Mouse (Mus musculus) forebrain, embryonic 16.5 days (tissue): ENCODE measurements around the gene Ctnnd2. TPM values are rescaled to one million over a fixed set of nuclear protein-coding genes. Genes with fewer than 3 reads are reported as not detected.

ENCODE experiments used
- ATAC-seq: fragments of 200-750 bp; cut with Nextera tagmentation; 2 replicates; pipeline ENCODE4 v1.8.0; 2017; ENCODE audit warnings: mild to moderate bottlenecking, moderate library complexity
- H3K27ac ChIP-seq: fragments of 300-500 bp; sonication (generic); 2 replicates; pipeline ENCODE4 v1.5.1; 2014; ENCODE audit warnings: low read length, control low read depth
- H3K27me3 ChIP-seq: fragments of 300-500 bp; sonication (generic); replicated peaks from 2 replicates; pipeline ENCODE4 v1.6.1; 2014; ENCODE audit warnings: low read length; ENCODE audit not compliant: control insufficient read depth, insufficient read depth
- H3K36me3 ChIP-seq: fragments of 300-500 bp; sonication (generic); 2 replicates; pipeline ENCODE4 v1.6.1; 2014; ENCODE audit not compliant: control insufficient read depth, insufficient read depth
- H3K4me1 ChIP-seq: fragments of 300-500 bp; sonication (generic); replicated peaks from 2 replicates; pipeline ENCODE4 v1.6.1; 2014; ENCODE audit warnings: low read length; ENCODE audit not compliant: control insufficient read depth, insufficient read depth
- H3K4me2 ChIP-seq: fragments of 300-500 bp; sonication (generic); 2 replicates; pipeline ENCODE4 v1.6.1; 2014; ENCODE audit warnings: mild to moderate bottlenecking, low read length, control low read depth
- H3K4me3 ChIP-seq: fragments of 300-500 bp; sonication (generic); replicated peaks from 2 replicates; pipeline ENCODE4 v1.5.1; 2014; ENCODE audit warnings: mild to moderate bottlenecking, low read length, control low read depth
- H3K9ac ChIP-seq: fragments of 300-500 bp; sonication (generic); replicated peaks from 2 replicates; pipeline ENCODE4 v1.6.1; 2014; ENCODE audit warnings: low read depth, low read length, control low read depth
- H3K9me3 ChIP-seq: fragments of 300-500 bp; sonication (generic); 2 replicates; pipeline ENCODE4 v1.6.1; 2016; ENCODE audit warnings: low read length; ENCODE audit not compliant: control insufficient read depth
- WGBS: fragments of 180-500 bp; shearing (Covaris S2); extraction: QIAGEN DNeasy Blood & Tissue Kit; methylation state at CpG from one replicate; pipeline ENCODE4 v1.1.7; 2014; 5-methylcytosine and 5-hydroxymethylcytosine counted together
- polyA plus RNA-seq: library from polyadenylated mRNA; unstranded; fragments of >200 nt; fragmentation: Nextera tagmentation; extraction: Ambion mirVana; gene quantifications from 2 replicates; pipeline ENCODE4 v1.2.1, GENCODE M21; 2015

Ctnnd2 gene
- polyA plus RNA-seq, 1 experiment from 2014 or later: 82.7 TPM

- Histone ChIP-seq H3K9ac (no peak overlapping the region), H3K4me1 (peaks cover 2% of the 10 kb centered on the region; the same call in 1 of the 2 replicates), H3K36me3 (no peaks in the 10 kb centered on the region), H3K27ac (peak overlapping the region; percentile 37; the same call in 1 of the 2 replicates), H3K4me2 (no peak overlapping the region), H3K9me3 (no peaks in the 10 kb centered on the region), H3K27me3 (no peaks in the 10 kb centered on the region), H3K4me3 (no peak overlapping the region)
- WGBS: 55% methylated on average over 2 of the region's 2 CpGs
- ATAC-seq: peak; percentile 64; the same call in 1 of the 2 replicates
Measured at GRCm38 (mm10) chr15:30719226-30719625, 546.8 kb downstream of the Ctnnd2 start.

GRCm38 (mm10) chr15:30721098-30721497 is 548.7 kb downstream of the Ctnnd2 start:
- peak; percentile 39; the same call in 1 of the 2 replicates for ATAC-seq
- WGBS: 10% methylated on average over 2 of the region's 2 CpGs
- no peak overlapping the region for H3K9ac ChIP-seq
- peaks cover 4% of the 10 kb centered on the region for H3K4me1 ChIP-seq
- no peak overlapping the region for H3K4me2 ChIP-seq
- no peaks in the 10 kb centered on the region for H3K36me3 ChIP-seq
- no peak overlapping the region for H3K27ac ChIP-seq
- no peaks in the 10 kb centered on the region for H3K27me3 ChIP-seq
- H3K4me3 ChIP-seq: no peak overlapping the region
- no peaks in the 10 kb centered on the region for H3K9me3 ChIP-seq

GRCm38 (mm10) chr15:30726066-30726465 is 553.7 kb downstream of the Ctnnd2 start:
- H3K9me3 ChIP-seq: no peaks in the 10 kb centered on the region
- H3K4me1 ChIP-seq: peaks cover 6% of the 10 kb centered on the region
- H3K36me3 ChIP-seq: no peaks in the 10 kb centered on the region
- no peak overlapping the region for H3K9ac ChIP-seq
- H3K27ac ChIP-seq: no peak overlapping the region
- no peak overlapping the region for H3K4me2 ChIP-seq
- peak; percentile 75 for ATAC-seq
- 19% methylated on average over 5 of the region's 5 CpGs for WGBS
- H3K4me3 ChIP-seq: no peak overlapping the region
- no peaks in the 10 kb centered on the region for H3K27me3 ChIP-seq

GRCm38 (mm10) chr15:30738178-30738577 is 565.8 kb downstream of the Ctnnd2 start:
- no peak overlapping the region for H3K9ac ChIP-seq
- no peaks in the 10 kb centered on the region for H3K36me3 ChIP-seq
- ATAC-seq: no peak
- no peak overlapping the region for H3K4me3 ChIP-seq
- 22% methylated on average over 4 of the region's 4 CpGs for WGBS
- H3K4me1 ChIP-seq: peaks cover 16% of the 10 kb centered on the region
- peaks cover 2% of the 10 kb centered on the region; the same call in 1 of the 2 replicates for H3K9me3 ChIP-seq
- no peaks in the 10 kb centered on the region for H3K27me3 ChIP-seq
- no peak overlapping the region for H3K4me2 ChIP-seq
- no peak overlapping the region for H3K27ac ChIP-seq

DNA sequence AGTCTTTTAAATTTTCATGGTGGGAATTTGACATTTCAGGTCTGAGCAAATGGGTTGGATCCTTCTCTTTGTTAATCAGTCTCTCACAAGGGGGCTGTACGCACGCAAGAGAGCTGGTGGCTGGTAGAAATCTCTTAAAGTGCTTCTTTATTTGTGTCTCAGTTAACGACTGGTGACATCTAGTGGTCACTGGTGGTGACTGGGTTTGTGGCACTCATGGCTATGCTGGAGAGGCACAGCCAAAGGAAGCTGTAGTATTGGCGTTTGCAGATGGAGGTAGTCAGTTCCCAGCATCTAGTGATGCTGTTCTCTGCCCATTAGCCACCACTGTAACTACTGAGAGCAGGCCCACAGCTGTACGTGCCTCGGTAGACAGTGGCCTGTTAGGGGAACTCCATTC is 568.3 kb downstream of the Ctnnd2 start:
- H3K4me1 ChIP-seq: peaks cover 16% of the 10 kb centered on the region
- peak overlapping the region; percentile 37 for H3K27ac ChIP-seq
- H3K36me3 ChIP-seq: no peaks in the 10 kb centered on the region
- no peaks in the 10 kb centered on the region for H3K27me3 ChIP-seq
- H3K9me3 ChIP-seq: no peaks in the 10 kb centered on the region
- no peak overlapping the region for H3K4me3 ChIP-seq
- WGBS: 17% methylated on average over 6 of the region's 6 CpGs
- peak overlapping the region; percentile 2; the same call in 1 of the 2 replicates for H3K4me2 ChIP-seq
- no peak overlapping the region for H3K9ac ChIP-seq
- ATAC-seq: peak; percentile 96

GRCm38 (mm10) chr15:30757991-30758390 is 585.6 kb downstream of the Ctnnd2 start:
- H3K27ac ChIP-seq: no peak overlapping the region

DNA sequence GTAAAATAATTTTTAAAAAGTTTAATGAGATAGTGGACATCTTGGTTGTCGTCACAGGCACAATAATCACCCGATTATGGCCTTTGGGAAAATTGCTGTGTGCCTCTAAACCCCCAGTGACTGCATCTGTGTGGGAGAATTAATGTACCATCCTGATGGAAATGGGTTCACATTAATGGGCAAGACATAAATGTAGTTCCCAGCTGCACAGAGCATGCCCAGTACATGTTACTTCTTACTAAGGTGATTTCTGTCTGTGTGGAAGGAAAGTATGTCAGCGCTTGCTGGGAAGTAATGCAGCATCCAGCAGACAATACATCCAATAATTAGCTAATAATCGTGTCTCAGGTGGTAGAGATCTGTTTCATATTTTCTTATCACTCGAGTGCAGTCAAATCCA is 589.8 kb downstream of the Ctnnd2 start:
- no peaks in the 10 kb centered on the region for H3K27me3 ChIP-seq
- WGBS: 86% methylated on average over 5 of the region's 5 CpGs
- no peak for ATAC-seq
- H3K9ac ChIP-seq: no peak overlapping the region
- H3K4me1 ChIP-seq: no peaks in the 10 kb centered on the region; the same call in 1 of the 2 replicates
- no peak overlapping the region for H3K4me2 ChIP-seq
- no peak overlapping the region for H3K27ac ChIP-seq
- H3K4me3 ChIP-seq: no peak overlapping the region
- H3K36me3 ChIP-seq: no peaks in the 10 kb centered on the region
- no peaks in the 10 kb centered on the region for H3K9me3 ChIP-seq

More at GRCm38 (mm10) chr15:30757991-30758390, 585.6 kb downstream of the Ctnnd2 start:
- H3K4me2 ChIP-seq: no peak overlapping the region
- no peak overlapping the region for H3K9ac ChIP-seq
- H3K27me3 ChIP-seq: no peaks in the 10 kb centered on the region
- no peak overlapping the region for H3K4me3 ChIP-seq
- no peaks in the 10 kb centered on the region for H3K36me3 ChIP-seq
- WGBS: 78% methylated on average over 2 of the region's 2 CpGs
- no peak for ATAC-seq
- H3K9me3 ChIP-seq: no peaks in the 10 kb centered on the region
- H3K4me1 ChIP-seq: no peaks in the 10 kb centered on the region; the same call in 1 of the 2 replicates

- Histone ChIP-seq H3K4me1 (no peaks in the 10 kb centered on the region; the same call in 1 of the 2 replicates), H3K4me3 (no peak overlapping the region), H3K4me2 (no peak overlapping the region), H3K9ac (no peak overlapping the region), H3K9me3 (no peaks in the 10 kb centered on the region), H3K27me3 (no peaks in the 10 kb centered on the region), H3K27ac (no peak overlapping the region), H3K36me3 (no peaks in the 10 kb centered on the region)
- ATAC-seq: peak; percentile 31
- WGBS: 67% methylated on average over 1 of the region's 1 CpGs
Measured at GRCm38 (mm10) chr15:30762695-30763285, 590.4 kb downstream of the Ctnnd2 start.

DNA sequence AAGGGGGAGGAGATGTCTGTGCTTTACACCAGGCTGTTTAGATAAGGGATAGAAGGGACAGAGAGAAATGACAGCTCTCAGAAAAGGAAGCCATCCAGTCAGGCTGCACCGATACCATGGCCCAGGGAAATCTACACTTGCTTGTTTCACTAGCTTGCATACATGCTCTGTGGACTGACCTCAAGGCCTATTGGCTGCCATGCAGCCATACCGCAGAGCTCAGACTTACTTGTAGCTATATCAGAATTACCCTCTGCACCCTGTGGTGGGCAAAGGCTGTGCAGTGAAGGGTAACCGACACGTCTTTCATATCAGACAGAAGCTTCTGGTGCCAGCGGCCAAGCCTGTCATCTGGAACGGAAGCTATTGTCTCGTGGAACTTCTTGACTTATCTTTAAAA is 604.5 kb downstream of the Ctnnd2 start:
- no peak overlapping the region for H3K27ac ChIP-seq
- ATAC-seq: no peak
- WGBS: 91% methylated on average over 7 of the region's 7 CpGs

More for the DNA sequence above, 604.5 kb downstream of the Ctnnd2 start:
- H3K4me2 ChIP-seq: no peak overlapping the region
- H3K27me3 ChIP-seq: no peaks in the 10 kb centered on the region
- no peaks in the 10 kb centered on the region for H3K9me3 ChIP-seq
- H3K9ac ChIP-seq: no peak overlapping the region
- no peaks in the 10 kb centered on the region; the same call in 1 of the 2 replicates for H3K4me1 ChIP-seq
- no peaks in the 10 kb centered on the region for H3K36me3 ChIP-seq
- no peak overlapping the region for H3K4me3 ChIP-seq
